Mouse (Mus musculus): ENCODE results near the gene Abcc4.

Gene Abcc4

GRCm38 (mm10) chr14:118490525-118490924, 215.5 kb downstream of the Abcc4 start:
- DNase-seq = no peak

- no peak for DNase-seq
Measured at GRCm38 (mm10) chr14:118486349-118486748, 219.7 kb downstream of the Abcc4 start.

GRCm38 (mm10) chr14:118485646-118486045, 220.4 kb downstream of the Abcc4 start:
- no peak for DNase-seq

- no peak for DNase-seq
Measured at GRCm38 (mm10) chr14:118482320-118482719, 223.7 kb downstream of the Abcc4 start.

GRCm38 (mm10) chr14:118481779-118482178, 224.2 kb downstream of the Abcc4 start:
- DNase-seq = no peak

- DNase-seq = no peak
Measured at GRCm38 (mm10) chr14:118476329-118476728, 229.7 kb downstream of the Abcc4 start.

- no peak for DNase-seq
Measured at GRCm38 (mm10) chr14:118475100-118475454, 230.9 kb downstream of the Abcc4 start.

GRCm38 (mm10) chr14:118474226-118475099, 231.6 kb downstream of the Abcc4 start:
- no peak for DNase-seq

GRCm38 (mm10) chr14:118473831-118474193, 232.2 kb downstream of the Abcc4 start:
- DNase-seq = peak; percentile 6

- DNase-seq = no peak
Measured at GRCm38 (mm10) chr14:118473188-118473830, 232.7 kb downstream of the Abcc4 start.

GRCm38 (mm10) chr14:118465331-118465730, 240.7 kb downstream of the Abcc4 start:
- DNase-seq = no peak

GRCm38 (mm10) chr14:118464401-118464800, 241.6 kb downstream of the Abcc4 start:
- no peak for DNase-seq

GRCm38 (mm10) chr14:118452572-118452971, 253.4 kb downstream of the Abcc4 start:
- DNase-seq = no peak

GRCm38 (mm10) chr14:118440155-118440554, 265.9 kb downstream of the Abcc4 start:
- no peak for DNase-seq

GRCm38 (mm10) chr14:118437156-118437931, 268.7 kb downstream of the Abcc4 start:
- peak; percentile 5 for DNase-seq

- peak; percentile 14 for DNase-seq
Measured at GRCm38 (mm10) chr14:118436791-118437155, 269.2 kb downstream of the Abcc4 start.

- DNase-seq = no peak
Measured at GRCm38 (mm10) chr14:118435676-118436330, 270.2 kb downstream of the Abcc4 start.

GRCm38 (mm10) chr14:118434842-118435241, 271.2 kb downstream of the Abcc4 start:
- DNase-seq = no peak

- DNase-seq = no peak
Measured at GRCm38 (mm10) chr14:118433848-118434247, 272.2 kb downstream of the Abcc4 start.

All from kidney, postnatal 14 days (tissue).